Comparison of ENCODE assay signal across 8 mouse cellular contexts in genomic region chr2:18057336-18058145, GRCm38 (mm10). TPM values are rescaled to one million over a fixed set of nuclear protein-coding genes. Genes with fewer than 3 reads are reported as not detected.
DNase-seq lines count a peak whose midpoint lies in the region; ATAC-seq lines count a peak whose summit lies in the region.

No protein-coding gene starts in this region.

- peak; percentile 60 for DNase-seq in MN1 (ENCODE audit: low spot score)
- DNase-seq in cerebellum, adult 18-20 months = peak; percentile 58 to 70
- peak; percentile 33 to 38 for DNase-seq in gastrocnemius, adult 8-10 months (ENCODE audit: low spot score in 2 of 2)
- peak; percentile 28 to 51 for DNase-seq in left cerebral cortex, postnatal 14 days (ENCODE audit: low spot score in 2 of 2)
- DNase-seq in right cerebral cortex, postnatal 25 days = peak; percentile 66
- DNase-seq in urinary bladder, postnatal 4 days (ENCODE audit: low spot score in 2 of 2) = peak; percentile 50 to 69

- peak overlapping the region; percentile 94 for H3K27ac ChIP-seq in hindbrain, embryonic 16.5 days (ENCODE audit: low read depth, low read length)

- no peaks in the 10 kb centered on the region for H3K27me3 ChIP-seq in hindbrain, embryonic 16.5 days (replicated peaks; ENCODE audit: control insufficient read depth, insufficient read depth, low read length)
- H3K27me3 ChIP-seq in megakaryocyte, embryonic 14.5 days (replicated peaks) = no peaks in the 10 kb centered on the region

- H3K4me2 ChIP-seq in hindbrain, embryonic 16.5 days (ENCODE audit: low read length) = peak overlapping the region; percentile 81

- H3K9ac ChIP-seq in hindbrain, embryonic 16.5 days (ENCODE audit: low read depth, low read length) = peak overlapping the region; percentile 73

- peak overlapping the region; percentile 70 for H3K4me3 ChIP-seq in hindbrain, embryonic 16.5 days (ENCODE audit: low read length)
- peak overlapping the region; percentile 98 for H3K4me3 ChIP-seq in megakaryocyte, embryonic 14.5 days (replicated peaks)

- no peaks in the 10 kb centered on the region for H3K9me3 ChIP-seq in hindbrain, embryonic 16.5 days (ENCODE audit: control insufficient read depth, low read length)
- H3K9me3 ChIP-seq in megakaryocyte, embryonic 14.5 days = no peaks in the 10 kb centered on the region

- intact Hi-C loops in left cerebral cortex, postnatal 14 days (cut with DNase I) = no loop called here

- peak; percentile 6; the same call in 1 of the 2 replicates for ATAC-seq in hindbrain, embryonic 16.5 days

- peaks cover 7% of the 10 kb centered on the region for H3K4me1 ChIP-seq in hindbrain, embryonic 16.5 days (ENCODE audit: control insufficient read depth, insufficient read depth, low read depth, low read length)
- H3K4me1 ChIP-seq in megakaryocyte, embryonic 14.5 days = peaks cover 21% of the 10 kb centered on the region; the same call in 1 of the 2 replicates

- no peaks in the 10 kb centered on the region for H3K36me3 ChIP-seq in hindbrain, embryonic 16.5 days (ENCODE audit: control insufficient read depth, insufficient read depth, low read length)
- no peaks in the 10 kb centered on the region for H3K36me3 ChIP-seq in megakaryocyte, embryonic 14.5 days (replicated peaks; ENCODE audit: low read length)

- WGBS in hindbrain, embryonic 16.5 days = under 1% methylated on average over 45 of the region's 48 CpGs

RNA-seq across cellular contexts. Expression of gene Mllt10, which starts 2.5 kb away (rescaled TPM):
- 10 to 100 TPM; 17.3 to 22.4 (median 20.5) TPM for total RNA-seq in gastrocnemius, adult 8-10 months (2022)
- 37.5 and 42.9 TPM in 2 replicates for polyA plus RNA-seq in hindbrain, embryonic 16.5 days (2015; fragmentation: Nextera tagmentation; extraction: Ambion mirVana)
- total RNA-seq in left cerebral cortex, postnatal 14 days (2021) = 10 to 100 TPM; 47.7 TPM
- polyA plus RNA-seq in megakaryocyte, embryonic 14.5 days (2012; ENCODE audit: insufficient read depth, low replicate concordance) = 5.1 and 28.3 TPM in 2 replicates

RNA-seq across cellular contexts. Expression of gene Skida1, which starts 8.7 kb away (rescaled TPM):
- total RNA-seq in gastrocnemius, adult 8-10 months (2022) = under 1 TPM; 0.07 to 0.34 (median 0.13) TPM
- polyA plus RNA-seq in hindbrain, embryonic 16.5 days (2015; fragmentation: Nextera tagmentation; extraction: Ambion mirVana) = 4.4 and 5.8 TPM in 2 replicates
- 1 to 10 TPM; 7.1 to 8.1 TPM for total RNA-seq in left cerebral cortex, postnatal 14 days (2021)
- 0.04 and 1.8 TPM in 2 replicates for polyA plus RNA-seq in megakaryocyte, embryonic 14.5 days (2012; ENCODE audit: insufficient read depth, low replicate concordance)

RNA-seq across cellular contexts. Expression of gene A930004D18Rik, which starts 20.0 kb away (rescaled TPM):
- total RNA-seq in gastrocnemius, adult 8-10 months (2022) = under 1 TPM in 2 of 4 experiments, not detected in 2; 0.17 to 0.38 TPM
- polyA plus RNA-seq in hindbrain, embryonic 16.5 days (2015; fragmentation: Nextera tagmentation; extraction: Ambion mirVana) = 6.1 and 8.2 TPM in 2 replicates
- 1 to 10 TPM; 1.5 to 1.6 TPM for total RNA-seq in left cerebral cortex, postnatal 14 days (2021)
- polyA plus RNA-seq in megakaryocyte, embryonic 14.5 days (2012; ENCODE audit: insufficient read depth, low replicate concordance) = 0.12 and 1.7 TPM in 2 replicates

Comparison
In these comparisons a context has a peak if more than half of its experiments do, and no peak if none do; other contexts are left out.
1. Peak in every context shown above with its lines: DNase-seq, ATAC-seq, H3K4me3 ChIP-seq and H3K27ac ChIP-seq.
2. RNA of gene Skida1, which starts 8.7 kb away (total RNA-seq): 7.1 to 8.1 TPM in left cerebral cortex, postnatal 14 days; 0.07 to 0.34 TPM in gastrocnemius, adult 8-10 months; every median in the first group is over 4 times any median in the second.